Mouse (Mus musculus): Measurements from ENCODE around the gene Olfr1418. TPM values are rescaled to one million over a fixed set of nuclear protein-coding genes. Genes with fewer than 3 reads are reported as not detected.

The Olfr1418 gene
- polyA plus RNA-seq, 2 experiments, result not detected

GRCm38 (mm10) chr19:11816706-11817105, 44.2 kb downstream of the Olfr1418 start:
- H3K9ac ChIP-seq (ENCODE audit: low read depth, low read length, severe bottlenecking), result no peak overlapping the region

GRCm38 (mm10) chr19:11814742-11815333, 46.0 kb downstream of the Olfr1418 start:
- Histone ChIP-seq H3K36me3 (ENCODE audit: control insufficient read depth, insufficient read depth, low read length) (no peaks in the 10 kb centered on the region), H3K27me3 (ENCODE audit: control insufficient read depth, insufficient read depth, low read length) (peaks cover 42% of the 10 kb centered on the region), H3K4me1 (ENCODE audit: control insufficient read depth, insufficient read depth, low read length) (no peaks in the 10 kb centered on the region; the same call in 1 of the 2 replicates), H3K27ac (replicated peaks; ENCODE audit: low read depth, low read length) (no peak overlapping the region), H3K4me3 (replicated peaks; ENCODE audit: low read length) (no peak overlapping the region), H3K9me3 (ENCODE audit: control insufficient read depth, low read length) (no peaks in the 10 kb centered on the region), H3K9ac (ENCODE audit: low read depth, low read length, severe bottlenecking) (no peak overlapping the region), H3K4me2 (replicated peaks; ENCODE audit: low read depth, low read length, severe bottlenecking) (no peak overlapping the region)
- ATAC-seq (ENCODE audit: low FRiP score, low read depth) (no peak), DNase-seq (ENCODE audit: low spot score) (no peak)
- no peak for TF ChIP-seq POLR2A (IDR thresholded peaks at IDR 0.05; ENCODE audit: borderline replicate concordance, extremely low read depth, insufficient read depth, insufficient read length)
- 75% methylated on average over 6 of the region's 6 CpGs for WGBS

More at GRCm38 (mm10) chr19:11816706-11817105, 44.2 kb downstream of the Olfr1418 start:
- Histone ChIP-seq H3K4me2 (replicated peaks; ENCODE audit: low read depth, low read length, severe bottlenecking) (no peak overlapping the region), H3K4me1 (ENCODE audit: control insufficient read depth, insufficient read depth, low read length) (no peaks in the 10 kb centered on the region; the same call in 1 of the 2 replicates), H3K36me3 (ENCODE audit: control insufficient read depth, insufficient read depth, low read length) (no peaks in the 10 kb centered on the region), H3K4me3 (replicated peaks; ENCODE audit: low read length) (no peak overlapping the region), H3K27me3 (ENCODE audit: control insufficient read depth, insufficient read depth, low read length) (peaks cover 52% of the 10 kb centered on the region), H3K9me3 (ENCODE audit: control insufficient read depth, low read length) (no peaks in the 10 kb centered on the region), H3K27ac (replicated peaks; ENCODE audit: low read depth, low read length) (no peak overlapping the region)
- DNase-seq (ENCODE audit: low spot score) (no peak), ATAC-seq (ENCODE audit: low FRiP score, low read depth) (no peak)
- no peak for TF ChIP-seq POLR2A (IDR thresholded peaks at IDR 0.05; ENCODE audit: borderline replicate concordance, extremely low read depth, insufficient read depth, insufficient read length)
- WGBS, result 26% methylated on average over 6 of the region's 6 CpGs

GRCm38 (mm10) chr19:11813649-11814048, 47.2 kb downstream of the Olfr1418 start:
- WGBS, result 9% methylated on average over 8 of the region's 8 CpGs
- Histone ChIP-seq H3K9ac (ENCODE audit: low read depth, low read length, severe bottlenecking) (no peak overlapping the region), H3K9me3 (ENCODE audit: control insufficient read depth, low read length) (no peaks in the 10 kb centered on the region)

GRCm38 (mm10) chr19:11813136-11813535, 47.7 kb downstream of the Olfr1418 start:
- Histone ChIP-seq H3K27ac (replicated peaks; ENCODE audit: low read depth, low read length) (no peak overlapping the region), H3K4me2 (replicated peaks; ENCODE audit: low read depth, low read length, severe bottlenecking) (no peak overlapping the region), H3K9ac (ENCODE audit: low read depth, low read length, severe bottlenecking) (no peak overlapping the region), H3K9me3 (ENCODE audit: control insufficient read depth, low read length) (no peaks in the 10 kb centered on the region), H3K36me3 (ENCODE audit: control insufficient read depth, insufficient read depth, low read length) (no peaks in the 10 kb centered on the region), H3K27me3 (ENCODE audit: control insufficient read depth, insufficient read depth, low read length) (peaks cover 26% of the 10 kb centered on the region), H3K4me1 (ENCODE audit: control insufficient read depth, insufficient read depth, low read length) (no peaks in the 10 kb centered on the region), H3K4me3 (replicated peaks; ENCODE audit: low read length) (no peak overlapping the region)
- DNase-seq (ENCODE audit: low spot score) (no peak), ATAC-seq (ENCODE audit: low FRiP score, low read depth) (no peak)
- TF ChIP-seq POLR2A (IDR thresholded peaks at IDR 0.05; ENCODE audit: borderline replicate concordance, extremely low read depth, insufficient read depth, insufficient read length), result no peak
- 80% methylated on average over 4 of the region's 4 CpGs for WGBS

More at GRCm38 (mm10) chr19:11813649-11814048, 47.2 kb downstream of the Olfr1418 start:
- no peak overlapping the region for H3K4me3 ChIP-seq (replicated peaks; ENCODE audit: low read length)
- ATAC-seq (ENCODE audit: low FRiP score, low read depth), result no peak
- TF ChIP-seq POLR2A (IDR thresholded peaks at IDR 0.05; ENCODE audit: borderline replicate concordance, extremely low read depth, insufficient read depth, insufficient read length), result no peak
- H3K4me2 ChIP-seq (replicated peaks; ENCODE audit: low read depth, low read length, severe bottlenecking), result no peak overlapping the region
- no peak for DNase-seq (ENCODE audit: low spot score)
- H3K4me1 ChIP-seq (ENCODE audit: control insufficient read depth, insufficient read depth, low read length), result no peaks in the 10 kb centered on the region
- H3K36me3 ChIP-seq (ENCODE audit: control insufficient read depth, insufficient read depth, low read length), result no peaks in the 10 kb centered on the region
- H3K27ac ChIP-seq (replicated peaks; ENCODE audit: low read depth, low read length), result no peak overlapping the region
- H3K27me3 ChIP-seq (ENCODE audit: control insufficient read depth, insufficient read depth, low read length), result peaks cover 31% of the 10 kb centered on the region

GRCm38 (mm10) chr19:11811688-11812365, 49.0 kb downstream of the Olfr1418 start:
- DNase-seq (ENCODE audit: low spot score), result no peak
- WGBS, result 72% methylated on average over 5 of the region's 5 CpGs
- no peak overlapping the region for H3K27ac ChIP-seq (replicated peaks; ENCODE audit: low read depth, low read length)
- H3K4me2 ChIP-seq (replicated peaks; ENCODE audit: low read depth, low read length, severe bottlenecking), result no peak overlapping the region
- H3K36me3 ChIP-seq (ENCODE audit: control insufficient read depth, insufficient read depth, low read length), result no peaks in the 10 kb centered on the region
- no peak overlapping the region for H3K9ac ChIP-seq (ENCODE audit: low read depth, low read length, severe bottlenecking)
- no peaks in the 10 kb centered on the region for H3K4me1 ChIP-seq (ENCODE audit: control insufficient read depth, insufficient read depth, low read length)
- TF ChIP-seq POLR2A (IDR thresholded peaks at IDR 0.05; ENCODE audit: borderline replicate concordance, extremely low read depth, insufficient read depth, insufficient read length), result no peak
- peaks cover 13% of the 10 kb centered on the region; the same call in 1 of the 2 replicates for H3K27me3 ChIP-seq (ENCODE audit: control insufficient read depth, insufficient read depth, low read length)
- no peak overlapping the region for H3K4me3 ChIP-seq (replicated peaks; ENCODE audit: low read length)
- ATAC-seq (ENCODE audit: low FRiP score, low read depth), result no peak
- H3K9me3 ChIP-seq (ENCODE audit: control insufficient read depth, low read length), result no peaks in the 10 kb centered on the region

Data from limb, embryonic 14.5 days (tissue).